Mouse (Mus musculus): Measurements from ENCODE around the gene Ctnnbip1.

DNA sequence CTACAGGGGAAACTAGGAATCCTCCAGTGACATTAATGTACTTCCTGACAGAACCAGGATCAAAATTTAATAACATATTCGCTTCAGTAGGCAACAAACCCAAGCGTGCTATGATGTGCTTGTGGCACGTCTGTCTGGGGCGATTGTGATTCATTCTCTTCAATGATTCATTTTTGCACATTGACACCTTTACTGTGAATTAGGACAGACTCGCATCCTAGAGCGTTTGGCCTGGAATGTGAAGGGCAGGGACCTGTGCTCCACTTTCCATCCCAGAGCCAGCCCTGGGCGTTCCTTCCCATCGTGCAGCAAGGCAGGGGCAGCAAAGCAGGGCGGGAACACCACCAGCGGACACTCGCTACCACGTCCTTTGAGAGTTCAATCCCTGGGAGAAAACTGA, 24.4 kb downstream of the Ctnnbip1 start:
- no peak for TF ChIP-seq CTCF (IDR thresholded peaks at IDR 0.05; ENCODE audit: low read depth)
- TF ChIP-seq EP300 (IDR thresholded peaks at IDR 0.05; ENCODE audit: low read depth) = no peak

Measured in heart, postnatal 0 days (tissue).